Mouse (Mus musculus) cerebral cortex, adult 2 months (tissue): ENCODE results near the gene D7Ertd443e.

ENCODE experiments used
- WGBS: fragments of 180-500 bp; shearing (Covaris S2); methylation state at CpG from one replicate; pipeline ENCODE4 v1.1.7; 2018; 5-methylcytosine and 5-hydroxymethylcytosine counted together

D7Ertd443e gene

DNA sequence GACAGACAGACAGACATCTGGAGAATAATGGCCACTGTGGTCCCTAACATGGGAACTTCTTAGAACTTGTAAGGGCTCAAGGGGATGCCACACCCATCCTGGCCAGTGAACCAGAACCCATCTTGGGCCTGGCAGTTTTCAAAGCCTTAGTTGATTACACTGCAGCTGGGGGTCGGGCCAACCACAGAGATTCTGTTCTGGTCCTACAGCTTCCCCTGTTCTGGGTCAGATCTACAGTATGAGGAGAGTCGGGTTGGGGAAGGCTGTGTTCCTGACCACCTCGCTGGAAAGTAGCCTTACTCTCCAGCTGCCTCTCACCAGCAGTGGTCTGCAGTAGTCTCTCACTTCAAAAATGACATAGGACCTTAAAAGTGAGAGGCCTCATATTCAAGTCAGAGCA lies 159.2 kb downstream of the D7Ertd443e start:
- WGBS = 91% methylated on average over 3 of the region's 3 CpGs

DNA sequence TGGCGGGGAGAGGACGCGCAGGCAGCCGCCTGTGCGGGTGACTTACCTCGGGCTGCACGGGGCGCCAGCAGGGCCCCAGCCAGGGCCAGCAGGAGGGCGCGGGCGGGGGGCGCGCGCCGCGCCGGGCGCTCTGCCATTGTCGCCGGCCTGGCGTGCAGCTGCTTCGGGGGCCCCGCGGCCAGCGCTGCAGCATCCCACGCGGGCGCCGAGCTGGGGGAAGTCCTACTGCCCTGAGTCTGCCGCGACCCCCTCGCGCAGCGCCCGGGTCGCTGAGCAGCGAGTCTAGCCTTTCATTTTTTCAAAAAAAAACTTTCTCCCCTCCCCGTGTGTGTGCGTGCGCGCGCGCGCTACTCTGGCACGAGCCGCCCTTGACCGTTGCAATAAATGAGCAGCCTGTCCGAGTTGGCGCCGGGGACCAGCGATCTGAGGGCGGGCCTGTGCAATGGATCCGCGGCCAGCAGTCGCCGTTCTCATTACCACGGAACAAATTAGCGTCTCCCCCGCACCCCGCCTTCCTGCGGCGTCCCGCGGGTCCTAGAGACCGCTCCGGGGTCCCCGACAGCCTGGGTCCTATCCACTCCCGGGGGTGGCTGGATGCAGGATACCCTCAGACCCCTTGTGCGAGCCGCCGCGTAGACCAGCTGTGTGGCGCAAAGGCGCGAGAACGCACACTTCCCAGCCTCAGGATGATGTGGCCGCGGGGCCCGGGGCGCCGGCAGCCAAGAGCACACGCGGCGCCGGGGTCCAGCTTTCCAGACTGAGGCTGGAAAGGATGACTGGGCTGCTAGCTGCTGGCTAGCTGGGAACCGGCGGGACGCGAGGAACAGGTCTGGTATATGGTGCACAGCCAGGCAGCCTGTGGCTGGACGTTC lies 160.5 kb downstream of the D7Ertd443e start:
- 2% methylated on average over 87 of the region's 90 CpGs for WGBS

DNA sequence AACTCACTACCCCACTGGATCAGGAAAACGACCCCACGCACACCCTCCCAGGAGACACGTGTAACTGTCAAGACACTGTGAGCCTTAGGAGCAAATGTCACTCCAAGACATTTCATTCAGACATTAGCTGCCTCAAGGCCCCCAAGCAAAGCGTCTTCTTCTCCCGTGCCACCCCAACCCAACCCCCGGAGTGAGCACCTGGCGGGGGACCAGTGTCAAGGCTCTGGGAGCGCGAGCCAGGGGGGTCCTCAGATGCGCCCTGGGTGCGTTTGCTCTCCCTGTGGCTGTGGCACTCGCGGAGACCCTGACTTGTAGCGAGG lies 161.1 kb downstream of the D7Ertd443e start:
- WGBS = 2% methylated on average over 14 of the region's 14 CpGs

DNA sequence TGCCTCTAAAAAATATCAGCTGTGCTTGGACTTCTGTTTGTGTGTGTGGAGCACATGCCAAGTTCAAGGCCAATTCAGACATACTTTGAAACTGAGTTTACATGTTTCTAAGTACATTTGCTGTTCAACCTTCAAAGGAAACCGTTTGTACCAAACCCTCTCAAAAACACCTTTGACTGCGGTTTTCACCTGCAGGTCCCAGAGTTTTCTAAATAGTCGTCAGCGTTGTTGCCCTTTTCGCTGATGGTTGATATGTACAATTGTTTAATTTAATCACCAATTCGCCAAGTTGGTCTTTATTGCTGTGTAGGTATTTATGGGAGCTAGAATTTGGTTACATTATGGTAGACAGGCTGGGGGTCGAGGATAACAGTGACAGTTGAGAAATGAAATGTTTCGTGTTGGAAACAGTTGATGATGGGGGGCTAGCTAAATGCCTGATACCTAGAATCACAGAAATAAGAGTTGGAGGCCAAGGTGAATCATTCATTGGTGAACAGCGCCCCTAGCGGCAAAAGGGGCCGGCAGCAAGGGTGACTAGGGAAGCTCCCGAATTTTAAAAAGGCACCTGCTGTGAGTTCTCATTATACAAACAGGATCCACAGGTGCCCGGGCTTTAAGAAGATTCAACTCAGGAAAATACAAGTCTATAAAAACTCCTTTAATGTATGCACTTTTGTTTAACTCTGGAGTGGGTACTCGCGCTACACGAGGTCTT lies 161.9 kb downstream of the D7Ertd443e start:
- WGBS = 26% methylated on average over 16 of the region's 16 CpGs
